Mouse (Mus musculus) heart, postnatal 0 days (tissue): Measurements from ENCODE around the gene Usp10.

Source experiments
- CTCF ChIP-seq: IDR thresholded peaks from 2 replicates; pipeline ENCODE4 v1.5.1; 2016; ENCODE audit warnings: antibody characterized with exemption, control low read depth, low read depth
- EP300 ChIP-seq: IDR thresholded peaks from 2 replicates; pipeline ENCODE4 v1.6.1; 2016; ENCODE audit warnings: antibody characterized with exemption, low read depth

DNA sequence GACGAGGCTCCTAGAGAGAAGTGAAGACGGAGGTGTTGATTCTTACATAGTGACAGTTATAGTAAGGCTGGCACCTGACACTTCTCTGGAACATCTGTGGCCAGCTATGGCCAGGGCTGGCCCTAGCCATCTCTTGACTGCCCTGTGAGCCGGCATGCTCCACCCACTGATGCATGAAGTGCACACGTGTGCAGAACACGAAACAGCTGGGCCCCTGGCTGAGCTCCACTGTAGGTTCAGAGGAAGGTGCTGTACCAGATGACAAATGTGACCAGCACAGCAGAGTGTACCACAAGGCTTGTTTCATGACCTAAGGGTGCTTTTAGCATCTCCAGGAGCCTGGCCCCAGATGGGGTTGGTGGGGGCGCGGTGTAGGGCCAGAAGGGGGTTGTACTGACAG lies 84.0 kb downstream of the Usp10 start:
- TF ChIP-seq CTCF (no peak), EP300 (no peak)
